Mouse (Mus musculus) forelimb bud, embryonic 11.5 days (tissue): ENCODE data around the gene Plxnd1.
A peak's percentile ranks its signal among the peaks of the same experiment; 100 is the strongest.

Source experiments
- DNase-seq: peaks from one replicate; pipeline ENCODE4 v3.0.0-alpha.2; 2012; ENCODE audit warnings: low read depth, low spot score

The Plxnd1 gene

DNA sequence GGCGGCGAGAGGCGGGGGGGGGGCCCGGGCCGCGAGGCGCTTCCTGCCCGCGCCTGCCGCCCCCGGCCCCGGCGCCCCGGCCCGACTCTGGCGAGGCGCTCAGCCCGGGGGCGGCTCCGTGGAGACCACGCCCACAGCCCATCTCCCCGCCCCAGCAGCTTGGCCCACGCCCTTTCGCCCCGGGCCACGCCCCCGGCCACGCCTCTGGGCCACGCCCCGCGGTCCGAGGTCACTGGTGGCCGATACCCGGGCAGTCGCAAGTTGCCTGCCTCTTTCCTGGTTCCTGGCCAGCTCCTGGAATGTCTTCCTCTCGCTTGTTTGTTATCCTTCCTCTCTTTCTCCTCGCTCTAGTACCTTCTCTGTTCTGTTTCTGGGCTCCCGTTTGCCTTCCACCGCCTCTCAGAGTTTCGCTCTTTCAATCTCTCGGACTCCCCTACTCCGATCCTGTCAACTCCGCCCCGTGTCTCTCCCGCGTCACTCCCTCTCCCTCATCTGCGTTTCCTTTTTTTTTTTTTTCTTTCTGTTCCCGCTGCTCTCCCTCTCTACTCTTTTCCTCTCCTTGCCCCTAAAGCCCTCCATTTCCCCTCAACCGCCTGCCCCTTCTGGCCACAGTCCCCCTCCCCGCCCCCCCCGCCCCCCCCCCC lies at the start of gene Plxnd1:
Gene Plxnd1, minus strand, starts transcription at position 129 of the 644 bp plus-strand sequence.
- peak; percentile 78 for DNase-seq

DNA sequence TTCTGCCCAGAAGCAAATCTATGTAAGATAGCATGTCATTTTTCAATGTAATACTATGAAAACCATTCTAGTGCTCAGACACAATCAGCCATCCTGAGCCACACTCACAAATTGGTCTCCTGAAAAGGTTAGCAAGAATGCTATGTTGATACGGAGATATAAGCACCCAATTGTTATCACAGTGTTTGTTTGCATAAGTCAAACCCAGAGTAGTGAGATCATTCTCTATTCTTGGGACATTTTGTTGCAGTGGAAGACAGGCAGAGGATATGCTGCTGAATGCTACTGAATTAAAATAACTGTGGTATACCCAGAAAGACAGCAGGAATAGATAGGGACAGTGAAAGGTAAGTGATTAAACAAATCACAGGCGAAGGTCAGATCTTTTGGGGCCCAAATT lies 49.2 kb upstream of the Plxnd1 start:
- DNase-seq, result no peak

DNA sequence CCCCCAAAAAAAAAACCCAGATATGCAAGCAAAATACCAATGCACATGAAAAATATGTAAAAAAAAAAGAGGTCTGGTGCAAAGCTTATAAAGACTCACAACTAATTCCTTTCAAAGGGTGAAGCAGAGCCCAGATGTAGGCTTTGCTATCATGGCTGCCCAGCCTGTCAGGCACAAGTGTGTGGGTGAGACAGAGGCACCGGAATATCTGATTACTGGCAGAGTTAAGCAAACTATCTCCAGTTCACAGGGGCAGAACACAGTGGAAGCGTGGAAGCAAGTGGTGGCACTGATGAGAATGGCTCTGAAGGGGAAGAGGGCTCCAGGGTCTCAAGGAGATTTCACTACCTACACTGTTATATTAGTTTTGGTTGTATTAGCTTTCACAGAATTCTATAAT lies 43.4 kb upstream of the Plxnd1 start:
- no peak for DNase-seq

DNA sequence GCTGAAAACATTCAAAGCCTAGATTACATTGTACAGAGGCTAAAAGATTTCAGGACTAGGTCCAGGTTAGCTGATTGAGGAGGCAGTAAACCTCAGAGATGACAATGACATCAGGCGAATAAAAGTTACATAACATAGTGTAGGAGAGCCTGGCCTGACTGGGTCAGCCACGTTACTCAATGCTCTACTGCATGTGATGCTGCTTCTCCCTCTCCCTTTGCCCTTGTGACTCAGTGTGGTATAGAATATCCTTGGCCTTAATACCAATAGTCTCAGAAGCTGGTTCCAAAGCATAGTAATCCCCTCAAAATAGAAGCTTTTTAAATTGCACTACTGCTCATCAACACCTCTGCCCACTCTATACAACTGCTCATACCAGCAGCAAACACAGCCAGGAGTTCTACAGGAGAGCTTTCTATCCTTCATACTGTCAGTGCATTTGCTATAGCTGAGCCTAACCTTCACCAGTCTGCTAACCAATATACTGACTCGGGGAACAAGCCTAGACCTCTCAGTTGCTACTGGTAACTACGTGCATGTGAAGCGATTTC lies 42.6 kb upstream of the Plxnd1 start:
- DNase-seq, result no peak

DNA sequence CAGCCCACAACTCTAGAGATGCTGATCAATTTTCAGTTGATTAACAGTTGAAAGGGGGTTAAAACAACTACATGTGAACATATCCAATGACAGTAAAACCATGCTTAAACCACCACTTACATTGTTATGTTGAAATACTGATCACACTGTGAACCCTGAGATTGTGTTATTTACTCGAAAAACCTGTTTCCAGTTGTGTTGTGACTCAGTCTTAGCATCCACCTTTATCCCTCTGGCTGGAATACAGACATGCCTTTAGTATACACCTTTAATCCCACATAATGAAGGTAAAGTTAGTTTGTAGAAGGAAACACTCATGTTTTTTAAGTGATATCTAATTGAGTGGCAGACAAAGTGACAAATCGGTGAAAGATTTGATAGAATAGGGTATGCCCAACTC lies 41.8 kb upstream of the Plxnd1 start:
- no peak for DNase-seq

DNA sequence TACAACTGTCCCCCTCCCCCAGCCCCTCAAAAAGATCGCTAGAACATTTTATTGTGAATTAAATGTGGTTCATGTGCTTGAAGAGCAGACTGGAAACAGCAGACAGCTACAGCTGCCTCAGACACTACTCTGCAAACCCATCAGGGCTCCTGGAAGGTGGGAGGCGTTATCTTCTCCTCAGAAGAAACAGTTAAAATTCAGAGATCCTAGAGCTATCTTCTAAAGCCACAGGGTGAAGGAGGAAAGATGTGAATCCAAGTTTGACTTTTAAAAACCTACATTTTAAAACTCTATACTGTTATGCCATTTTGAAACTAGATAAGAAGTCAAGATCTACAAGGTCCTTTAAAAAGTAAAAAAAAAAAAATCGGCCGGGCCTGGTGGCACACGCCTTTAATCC lies 36.2 kb upstream of the Plxnd1 start:
- no peak for DNase-seq

DNA sequence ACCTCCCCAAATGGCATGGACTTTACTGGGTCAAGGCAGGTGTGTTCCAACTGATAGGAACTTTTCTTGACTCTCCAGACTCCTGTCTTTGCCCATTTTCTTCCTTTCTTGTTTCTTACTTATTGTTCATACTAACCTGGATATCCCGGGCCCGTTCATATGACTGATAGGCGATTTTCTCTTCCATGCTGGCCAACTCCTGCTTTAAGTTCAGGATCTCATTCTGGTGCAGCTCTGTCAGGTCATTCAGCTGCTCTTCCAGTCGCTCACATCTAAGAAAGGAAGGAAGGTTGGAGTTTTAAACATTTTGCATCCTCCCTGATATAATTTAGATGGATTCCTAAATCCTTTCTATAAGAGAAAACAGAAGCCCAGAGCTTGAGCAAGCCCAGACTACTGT lies 29.9 kb upstream of the Plxnd1 start:
- DNase-seq, result no peak

DNA sequence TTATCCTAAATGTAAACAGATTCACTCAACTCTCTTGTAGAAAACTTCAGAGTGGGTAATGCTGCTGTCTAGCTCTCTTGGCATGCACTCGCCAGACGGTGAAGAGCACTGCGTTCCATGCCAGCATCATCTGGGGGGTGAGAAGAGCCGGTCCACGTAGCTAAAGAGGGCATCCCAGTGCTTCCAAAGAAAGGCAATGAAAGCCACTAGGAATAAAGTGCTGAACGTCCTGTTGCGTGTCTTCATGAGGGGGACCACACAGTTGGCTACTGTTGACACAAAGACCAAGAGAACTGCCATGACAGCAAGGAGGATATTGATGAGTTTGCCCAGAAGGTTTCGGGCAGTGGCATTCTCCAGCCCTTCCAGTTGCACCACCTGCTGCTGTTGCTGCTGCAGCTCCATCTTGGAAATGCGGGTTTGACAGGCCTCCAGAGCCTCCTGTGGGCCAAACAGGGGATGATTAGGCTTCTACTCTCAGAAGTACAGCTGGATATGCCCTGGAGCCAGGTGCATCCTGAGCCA lies 27.2 kb upstream of the Plxnd1 start:
- no peak for DNase-seq

DNA sequence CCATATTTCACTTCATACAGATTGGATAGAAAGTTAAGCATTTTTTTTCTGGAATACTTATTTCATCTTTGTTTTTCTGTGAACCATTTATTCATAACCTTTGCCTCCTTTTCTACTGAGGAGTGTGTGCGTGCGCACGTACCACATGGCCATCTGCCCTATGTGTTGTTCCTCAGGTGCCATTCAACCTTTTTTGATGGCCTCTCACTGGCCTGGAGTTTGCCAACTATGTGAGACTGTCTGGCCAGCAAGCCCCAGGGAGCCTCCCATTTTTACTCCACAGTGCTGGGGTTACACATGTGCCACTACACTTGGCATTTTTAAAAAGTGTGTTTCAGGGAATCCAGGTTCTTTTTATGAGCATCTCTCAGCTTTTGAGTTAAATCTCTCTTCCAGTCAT lies 21.1 kb upstream of the Plxnd1 start:
- DNase-seq, result no peak

DNA sequence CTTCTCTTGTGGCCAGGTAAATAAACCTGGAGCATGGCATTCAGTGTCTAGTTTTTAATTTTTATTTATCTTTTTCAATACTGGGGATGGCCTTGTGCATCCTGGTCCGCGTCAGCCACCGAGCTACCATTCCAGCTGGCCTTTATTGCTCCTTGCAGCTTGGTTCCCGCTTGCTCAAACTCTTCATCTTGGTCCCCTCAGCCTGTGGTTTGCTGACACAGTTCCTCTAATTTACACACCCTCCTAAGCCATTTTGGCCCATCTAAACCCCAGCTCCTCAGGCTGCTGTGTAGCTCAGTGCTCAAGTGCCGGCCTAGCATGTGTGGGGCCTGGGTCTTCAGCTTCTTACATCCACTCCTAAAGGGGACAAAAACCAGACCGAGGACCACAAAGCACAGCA lies 19.3 kb upstream of the Plxnd1 start:
- DNase-seq, result no peak

DNA sequence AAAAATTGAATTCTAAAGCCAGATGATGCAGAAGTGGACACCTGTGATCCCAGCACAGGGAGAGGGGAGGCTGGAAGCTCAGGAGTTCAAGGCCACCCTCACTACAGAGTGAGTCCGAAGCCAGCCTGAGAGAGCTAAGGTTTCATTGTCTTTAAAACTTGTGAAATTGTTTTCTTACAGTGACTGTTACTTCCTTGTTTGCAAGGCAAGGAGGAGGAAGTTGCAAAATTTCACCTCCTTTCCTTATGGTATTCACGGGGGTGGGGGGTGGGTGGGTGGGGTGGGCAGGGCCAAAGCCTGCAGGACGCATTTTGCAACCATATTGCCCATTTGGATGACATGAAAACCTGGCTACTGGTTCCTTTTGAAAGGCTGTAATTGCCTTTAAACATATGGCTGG lies 18.9 kb upstream of the Plxnd1 start:
- no peak for DNase-seq

DNA sequence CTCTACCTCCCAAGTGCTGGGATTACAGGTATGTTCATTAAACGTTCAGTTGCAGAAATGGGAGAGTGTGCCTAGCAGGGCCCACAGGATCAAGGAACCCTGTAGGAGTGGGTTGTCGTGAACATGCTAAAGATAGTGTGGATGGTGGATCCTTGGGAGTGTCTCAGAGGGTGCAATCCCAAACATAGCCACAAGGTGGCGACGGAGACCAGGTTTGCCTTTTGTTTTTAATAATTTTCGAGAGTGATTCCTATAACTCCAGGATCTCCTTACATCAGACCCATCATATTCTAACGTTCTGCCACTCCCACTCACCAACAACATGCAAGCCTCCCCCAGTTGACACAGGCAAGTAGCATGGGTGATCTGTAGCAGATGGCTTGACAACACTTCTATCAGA lies 15.7 kb upstream of the Plxnd1 start:
- DNase-seq, result peak; percentile 70

DNA sequence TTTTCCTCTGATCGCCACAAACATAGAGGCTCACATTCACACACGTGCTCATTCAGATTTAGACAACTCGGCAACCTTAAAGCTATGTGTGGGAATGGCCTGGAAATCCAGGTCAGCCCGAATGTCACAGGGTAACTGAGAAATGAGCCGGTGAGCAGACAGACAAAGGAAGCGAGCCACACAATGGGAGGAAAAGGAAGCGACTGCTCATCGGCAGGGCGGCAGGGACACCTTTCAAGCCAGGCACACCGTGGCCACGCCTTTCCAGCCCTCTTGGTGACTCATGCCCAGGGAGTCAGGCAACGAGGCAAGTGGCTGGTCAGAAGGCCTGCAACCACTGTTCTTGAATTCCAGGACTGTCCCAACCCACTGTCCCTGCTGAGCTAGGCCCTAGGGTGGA lies 14.6 kb upstream of the Plxnd1 start:
- no peak for DNase-seq

DNA sequence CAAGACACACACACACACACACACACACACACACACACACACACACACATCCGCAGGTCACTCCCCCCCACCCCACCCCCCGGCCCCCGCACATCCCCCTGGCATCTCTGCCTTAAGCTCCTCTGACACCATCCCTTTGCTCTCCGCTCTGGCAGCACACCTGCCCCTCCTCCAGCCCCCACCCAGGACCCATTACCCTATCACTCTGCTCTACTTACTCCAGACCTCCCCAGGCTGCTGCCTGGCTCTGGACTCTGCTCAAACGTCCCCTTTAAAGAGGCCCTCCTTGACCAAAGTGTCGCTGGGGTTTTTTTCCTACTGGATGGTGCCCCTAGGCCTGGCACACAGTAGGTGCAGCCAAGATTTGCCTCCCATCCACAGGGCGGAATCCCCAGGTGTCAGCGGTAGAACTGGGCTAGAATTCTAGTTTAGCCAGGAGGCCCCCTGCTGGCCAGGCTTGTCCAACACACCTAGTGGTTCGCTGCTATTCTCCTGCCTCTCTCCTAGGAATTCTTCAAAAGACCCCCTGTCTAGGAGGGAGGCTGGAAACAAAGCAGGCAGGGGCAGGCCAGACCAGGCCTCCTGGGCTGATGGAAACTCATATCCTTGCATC lies 12.9 kb upstream of the Plxnd1 start:
- peak; percentile 67 for DNase-seq

DNA sequence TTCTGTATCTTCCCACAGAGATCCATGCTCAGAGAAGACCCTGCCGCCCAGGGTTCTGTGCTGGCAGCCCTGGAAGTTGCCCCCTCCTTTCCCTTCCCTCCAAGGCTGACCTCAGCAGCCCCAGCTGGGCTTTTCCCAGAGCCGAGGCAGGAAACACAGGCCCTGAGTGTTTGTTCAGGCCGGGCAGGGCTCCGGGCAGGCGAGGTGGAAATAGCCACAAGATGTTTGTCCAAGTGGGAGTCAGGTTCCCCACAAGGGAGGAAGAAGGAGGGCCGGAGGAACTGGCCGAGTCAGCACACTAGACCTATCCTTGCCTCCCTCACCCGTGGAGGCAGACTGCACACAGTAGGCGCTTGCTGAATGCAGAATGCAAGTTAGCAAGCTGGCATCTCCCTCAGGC lies 11.9 kb upstream of the Plxnd1 start:
- DNase-seq, result no peak

DNA sequence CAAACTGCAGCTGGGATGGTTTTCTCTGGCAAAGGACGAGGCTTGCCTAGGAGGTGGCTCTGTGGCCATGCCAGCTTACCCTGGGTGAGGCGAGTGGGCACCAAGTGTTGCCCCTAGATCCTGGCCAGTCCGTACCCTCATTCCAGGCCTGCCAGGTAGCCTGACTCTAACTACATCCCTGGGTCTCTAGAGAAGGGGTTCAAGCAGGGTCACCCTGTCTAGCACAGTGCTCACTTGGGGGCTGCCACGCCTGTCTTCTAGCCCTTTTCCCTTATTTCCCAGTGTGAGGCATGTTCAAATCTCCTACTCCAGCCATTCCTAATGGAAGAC lies 11.1 kb upstream of the Plxnd1 start:
- no peak for DNase-seq

DNA sequence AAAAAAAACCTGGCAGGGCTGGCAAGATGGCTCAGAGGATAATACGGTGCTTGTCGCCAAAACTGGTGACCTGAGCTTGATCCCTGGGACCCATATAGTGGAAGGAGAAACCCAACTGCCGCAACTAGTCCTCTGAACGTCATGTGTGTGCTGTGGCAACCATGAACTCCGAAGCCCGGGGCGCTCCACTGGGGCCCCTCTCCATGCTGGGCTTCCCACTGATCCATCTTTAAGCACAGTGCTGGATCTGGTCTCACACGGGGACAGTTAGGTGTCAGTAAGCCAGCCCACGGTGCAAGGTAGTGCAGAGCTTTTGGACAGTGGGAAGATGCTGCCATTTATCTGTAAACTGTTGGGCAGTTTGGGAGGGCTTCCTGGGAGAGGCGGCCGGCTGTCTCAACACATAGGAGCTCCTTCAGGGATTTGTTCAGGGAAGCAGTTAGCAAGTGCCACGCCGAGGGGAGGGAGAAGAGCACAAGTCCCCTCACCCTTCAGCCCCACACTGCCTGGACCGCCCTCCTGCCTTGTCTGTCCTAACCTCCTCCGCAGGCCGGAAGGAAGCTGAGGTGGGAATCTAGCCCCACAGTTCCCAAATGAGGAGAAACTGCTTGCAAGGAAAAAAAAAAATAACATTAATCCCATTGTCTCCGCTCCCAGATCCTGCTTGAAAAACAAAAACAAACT lies 10.6 kb upstream of the Plxnd1 start:
- no peak for DNase-seq

DNA sequence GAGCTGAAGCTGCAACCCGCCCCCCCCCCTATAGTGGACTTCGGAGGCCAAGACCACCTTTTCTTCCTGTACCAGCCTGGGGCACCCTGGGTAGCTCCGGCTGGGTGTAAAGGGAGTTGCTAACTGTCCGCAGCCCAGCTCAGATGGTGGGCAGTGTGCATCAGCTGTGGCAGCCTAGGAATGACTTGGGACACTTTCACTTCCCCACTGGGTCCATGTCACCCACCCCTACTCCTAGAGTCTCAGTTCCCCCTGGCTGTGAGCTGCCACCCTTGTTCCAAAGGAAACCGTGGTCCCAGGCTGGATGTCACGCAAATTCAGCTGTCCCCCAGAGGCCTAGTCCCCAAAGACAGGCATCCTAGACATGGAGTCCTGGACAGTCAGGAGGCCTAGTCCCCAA lies 9.9 kb upstream of the Plxnd1 start:
- DNase-seq, result no peak

DNA sequence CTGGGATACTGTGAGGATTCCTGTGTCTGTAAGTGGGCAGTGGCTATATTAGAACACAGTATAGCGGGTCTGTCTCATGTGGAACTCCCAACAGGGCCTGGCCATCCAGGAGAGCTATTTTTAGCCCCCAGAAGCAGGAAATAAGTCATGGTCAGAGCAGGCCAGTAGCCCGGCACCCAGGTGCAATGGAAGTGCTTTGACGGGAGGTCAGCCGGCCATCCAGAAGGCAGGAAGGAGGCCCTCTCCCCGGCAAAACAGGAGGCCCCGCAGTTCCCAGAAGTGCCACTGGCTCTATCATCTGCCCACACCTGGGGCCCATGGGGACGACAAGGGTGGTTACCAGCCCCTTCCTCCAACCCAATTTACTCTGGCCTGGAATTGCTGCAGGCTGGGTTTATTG lies 9.3 kb upstream of the Plxnd1 start:
- DNase-seq, result no peak

DNA sequence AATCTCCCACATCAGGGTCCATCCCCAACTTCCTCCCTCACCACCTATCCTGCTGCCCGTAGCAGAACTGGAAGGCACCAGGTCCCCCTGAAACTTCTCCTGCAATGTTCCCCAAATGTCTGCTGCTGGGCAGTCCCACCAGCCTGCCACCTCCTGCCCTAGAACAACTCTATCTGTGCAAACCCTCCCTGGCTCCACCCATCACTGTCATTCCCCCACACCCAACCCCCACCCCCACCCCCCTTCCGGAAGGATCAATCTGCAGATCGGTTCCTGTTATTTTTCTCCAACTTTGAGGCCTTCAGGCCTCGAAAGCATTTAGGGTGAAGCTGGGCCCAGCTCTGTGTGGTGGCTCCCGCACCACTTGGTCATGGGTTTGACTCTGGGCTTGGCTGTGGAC lies 8.7 kb upstream of the Plxnd1 start:
- DNase-seq, result no peak

DNA sequence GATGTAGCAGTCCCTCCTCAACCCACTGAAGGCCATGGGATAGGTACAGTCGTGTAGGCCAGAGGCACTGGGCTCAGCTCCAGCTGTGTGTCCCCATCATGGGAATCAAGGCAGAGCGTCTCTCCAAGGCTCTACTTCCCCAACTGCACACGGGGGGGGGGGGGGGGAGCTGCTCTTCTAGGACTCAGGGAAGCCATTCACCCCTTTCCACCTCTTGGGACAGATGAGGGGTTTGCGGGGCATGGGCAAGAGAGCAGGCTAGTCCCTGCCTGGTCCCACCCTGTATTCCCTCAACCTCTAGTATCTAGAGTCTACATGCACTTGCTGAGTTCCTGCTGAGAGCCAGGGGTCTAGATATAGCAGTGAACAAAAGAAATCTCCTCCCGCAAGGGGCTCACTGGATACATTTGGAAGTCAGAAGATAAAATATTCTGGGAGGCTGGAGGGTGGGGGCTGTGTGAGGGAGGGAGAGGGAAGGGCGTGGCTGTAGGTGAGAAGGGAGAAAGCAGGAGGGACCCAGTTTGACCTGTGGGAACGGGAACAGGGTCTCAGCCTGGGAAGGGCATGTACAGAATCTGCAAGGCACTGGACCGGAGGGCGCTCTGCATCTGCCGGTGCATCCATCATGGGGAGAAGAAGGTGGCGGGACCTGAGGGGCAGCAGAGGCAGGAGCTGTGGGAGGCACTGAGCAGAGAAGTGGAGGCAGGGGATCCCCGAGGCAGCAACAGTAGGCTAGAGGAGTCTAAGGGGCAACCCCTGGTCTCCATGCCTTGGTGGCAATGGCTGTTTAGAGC lies 7.7 kb upstream of the Plxnd1 start:
- no peak for DNase-seq

DNA sequence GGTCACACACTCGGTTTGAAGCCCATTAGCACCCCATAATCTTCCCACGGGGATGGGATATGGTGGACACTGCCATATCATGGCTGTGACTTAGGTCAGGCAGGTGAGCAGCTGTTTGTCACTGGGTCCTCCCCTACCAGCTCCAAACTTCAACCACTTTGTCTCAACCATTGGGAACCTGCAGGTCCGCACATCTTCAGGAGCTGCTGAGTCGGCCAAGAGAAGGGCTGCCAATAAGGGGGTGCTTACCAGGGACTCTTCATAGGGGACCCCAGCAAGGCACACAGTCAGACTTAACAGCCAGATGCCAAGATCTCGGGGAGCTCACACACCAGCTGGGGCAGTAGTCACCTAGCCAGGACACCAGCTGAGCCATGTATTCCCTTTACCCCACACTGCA lies 6.0 kb upstream of the Plxnd1 start:
- no peak for DNase-seq
